Mouse (Mus musculus) intestine, embryonic 16.5 days (tissue): ENCODE measurements at regions not wholly inside any gene's neighbourhood (a gene's known extent, or its start where the extent isn't known, plus 50 kb on each side); places are given as distances from the start of the nearest gene placed in this dataset.

Source experiments
- ATAC-seq: fragments of 200-750 bp; cut with Nextera tagmentation; 2 replicates; pipeline ENCODE4 v1.8.0; 2017; ENCODE audit warnings: moderate TSS enrichment, moderate library complexity
- H3K27ac ChIP-seq: fragments of 300-500 bp; sonication (generic); 2 replicates; pipeline ENCODE4 v1.5.1; 2014; ENCODE audit warnings: mild to moderate bottlenecking, low read length
- H3K27me3 ChIP-seq: fragments of 300-500 bp; sonication (generic); replicated peaks from 2 replicates; pipeline ENCODE4 v1.6.1; 2014; ENCODE audit warnings: low read length, control low read depth, mixed read lengths; ENCODE audit not compliant: control insufficient read depth, insufficient read depth
- H3K36me3 ChIP-seq: fragments of 300-500 bp; sonication (generic); 2 replicates; pipeline ENCODE4 v1.6.1; 2014; ENCODE audit warnings: low read length, control low read depth; ENCODE audit not compliant: control insufficient read depth, insufficient read depth
- H3K4me1 ChIP-seq: fragments of 300-500 bp; sonication (generic); 2 replicates; pipeline ENCODE4 v1.6.1; 2014; ENCODE audit warnings: low read length, control low read depth, mixed read lengths; ENCODE audit not compliant: control insufficient read depth, insufficient read depth
- H3K4me2 ChIP-seq: fragments of 300-500 bp; sonication (generic); 2 replicates; pipeline ENCODE4 v1.6.1; 2014; ENCODE audit warnings: low read depth, low read length, control low read depth
- H3K4me3 ChIP-seq: fragments of 300-500 bp; sonication (generic); 2 replicates; pipeline ENCODE4 v1.5.1; 2014; ENCODE audit warnings: mild to moderate bottlenecking, low read length
- H3K9ac ChIP-seq: fragments of 300-500 bp; sonication (generic); 2 replicates; pipeline ENCODE4 v1.6.1; 2014; ENCODE audit warnings: low read depth, low read length
- H3K9me3 ChIP-seq: fragments of 300-500 bp; sonication (generic); 2 replicates; pipeline ENCODE4 v1.6.1; 2016; ENCODE audit warnings: low read length, control low read depth; ENCODE audit not compliant: control insufficient read depth
- WGBS: fragments of 180-500 bp; shearing (Covaris S2); extraction: QIAGEN DNeasy Blood & Tissue Kit; methylation state at CpG from one replicate; pipeline ENCODE4 v1.1.7; 2014; 5-methylcytosine and 5-hydroxymethylcytosine counted together

DNA sequence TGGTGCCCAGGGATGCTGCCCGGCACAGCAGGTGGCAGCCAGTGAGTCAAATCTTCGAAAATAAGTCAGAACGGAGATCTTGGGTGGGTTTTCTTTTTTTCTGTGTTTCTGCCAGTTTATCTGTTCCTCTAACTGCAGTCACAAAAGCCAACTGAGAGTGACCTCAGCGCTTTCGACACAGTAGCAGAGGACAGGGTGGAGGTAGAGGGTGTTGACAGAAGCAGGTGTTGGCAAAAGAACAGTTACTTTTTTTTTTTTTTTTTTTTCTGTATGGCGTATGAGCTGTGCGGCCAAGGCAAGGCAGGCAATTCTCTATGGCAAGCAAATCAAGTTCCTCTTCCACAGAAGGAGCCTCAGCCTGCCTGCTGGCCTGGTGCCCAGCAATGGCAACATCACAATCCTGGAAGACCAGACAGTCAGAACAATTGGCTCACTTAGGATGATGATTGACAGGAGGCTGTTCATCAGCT is 93.6 kb downstream of the Foxb1 start:
- no peak overlapping the region for H3K27ac ChIP-seq
- H3K9me3 ChIP-seq, result no peaks in the 10 kb centered on the region
- H3K27me3 ChIP-seq, result peaks cover 43% of the 10 kb centered on the region
- no peaks in the 10 kb centered on the region for H3K36me3 ChIP-seq
- WGBS, result 66% methylated on average over 7 of the region's 7 CpGs
- peaks cover 4% of the 10 kb centered on the region; the same call in 1 of the 2 replicates for H3K4me1 ChIP-seq
- H3K9ac ChIP-seq, result no peak overlapping the region
- no peak overlapping the region for H3K4me2 ChIP-seq
- no peak for ATAC-seq
- H3K4me3 ChIP-seq, result no peak overlapping the region

DNA sequence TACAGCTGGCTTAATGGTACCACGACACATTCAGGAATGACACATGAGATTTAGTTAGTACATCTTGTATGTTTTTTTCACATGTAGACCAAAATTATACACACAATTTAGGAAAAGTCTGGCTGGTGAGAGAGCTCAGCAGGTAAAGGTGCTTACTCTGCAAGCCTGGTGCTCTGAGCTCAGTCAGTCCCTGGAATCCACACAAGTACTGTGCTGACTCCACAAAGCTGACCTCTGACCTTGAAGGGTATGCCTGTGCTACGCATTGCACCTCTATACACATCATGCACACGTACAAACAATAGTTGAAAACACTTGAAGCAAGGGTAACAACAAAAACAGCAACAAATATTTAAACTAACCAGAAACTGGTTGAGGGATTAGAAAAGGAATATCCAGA is 96.5 kb downstream of the Foxb1 start:
- no peak for ATAC-seq
- H3K27me3 ChIP-seq, result peaks cover 24% of the 10 kb centered on the region
- H3K36me3 ChIP-seq, result no peaks in the 10 kb centered on the region
- WGBS, result 82% methylated on average over 3 of the region's 3 CpGs
- no peak overlapping the region for H3K4me2 ChIP-seq
- H3K27ac ChIP-seq, result no peak overlapping the region
- H3K9me3 ChIP-seq, result no peaks in the 10 kb centered on the region
- no peak overlapping the region for H3K9ac ChIP-seq
- H3K4me1 ChIP-seq, result no peaks in the 10 kb centered on the region
- no peak overlapping the region for H3K4me3 ChIP-seq

DNA sequence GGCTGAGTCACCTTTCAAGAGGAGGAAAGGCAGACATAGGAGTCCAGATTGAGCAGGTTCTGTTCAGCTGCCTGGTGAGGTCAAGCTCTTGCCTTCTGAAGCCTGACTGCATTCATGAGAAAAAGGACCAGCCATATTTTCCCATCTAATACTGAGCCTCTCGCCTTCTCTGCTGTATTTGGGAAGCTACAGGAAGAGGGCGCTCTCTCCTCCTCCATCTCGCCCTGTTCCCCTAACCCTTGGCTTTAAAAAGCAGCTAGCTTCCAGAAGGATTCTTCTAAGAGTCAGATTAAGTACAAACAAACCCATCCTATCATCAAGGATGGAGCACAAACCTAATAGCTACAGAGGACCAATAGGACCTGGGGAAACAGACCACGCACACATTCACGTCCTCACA is 98.3 kb downstream of the Foxb1 start:
- H3K4me3 ChIP-seq, result no peak overlapping the region
- no peak overlapping the region for H3K9ac ChIP-seq
- no peak overlapping the region for H3K4me2 ChIP-seq
- 40% methylated on average over 5 of the region's 5 CpGs for WGBS
- H3K4me1 ChIP-seq, result no peaks in the 10 kb centered on the region
- ATAC-seq, result no peak
- no peaks in the 10 kb centered on the region for H3K9me3 ChIP-seq
- H3K27ac ChIP-seq, result no peak overlapping the region
- no peaks in the 10 kb centered on the region for H3K36me3 ChIP-seq
- H3K27me3 ChIP-seq, result peaks cover 11% of the 10 kb centered on the region

DNA sequence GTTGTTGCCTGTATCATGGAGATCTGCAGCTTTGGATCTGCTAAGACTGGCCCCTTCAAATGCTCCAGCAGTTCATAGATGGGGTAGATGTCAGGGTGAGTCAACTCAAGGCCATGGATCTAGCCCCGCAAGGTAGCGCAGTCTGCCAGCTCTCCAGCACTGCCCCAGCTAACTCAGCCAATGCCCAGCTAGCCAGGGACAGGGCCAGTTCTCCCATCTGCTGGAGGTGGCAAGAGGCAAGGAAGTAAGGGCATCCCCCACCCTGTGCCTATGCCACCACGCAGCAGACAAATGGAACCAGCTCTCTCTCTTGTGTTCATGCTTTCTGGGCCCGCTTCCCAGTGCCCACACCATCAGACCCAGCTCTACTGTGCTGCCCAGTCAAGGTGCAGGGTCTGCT is 102.5 kb downstream of the Foxb1 start:
- Histone ChIP-seq H3K9ac (no peak overlapping the region), H3K27me3 (no peaks in the 10 kb centered on the region), H3K27ac (no peak overlapping the region), H3K9me3 (no peaks in the 10 kb centered on the region), H3K4me3 (no peak overlapping the region), H3K4me2 (no peak overlapping the region), H3K4me1 (no peaks in the 10 kb centered on the region), H3K36me3 (no peaks in the 10 kb centered on the region)
- 93% methylated on average over 4 of the region's 4 CpGs for WGBS
- no peak for ATAC-seq

DNA sequence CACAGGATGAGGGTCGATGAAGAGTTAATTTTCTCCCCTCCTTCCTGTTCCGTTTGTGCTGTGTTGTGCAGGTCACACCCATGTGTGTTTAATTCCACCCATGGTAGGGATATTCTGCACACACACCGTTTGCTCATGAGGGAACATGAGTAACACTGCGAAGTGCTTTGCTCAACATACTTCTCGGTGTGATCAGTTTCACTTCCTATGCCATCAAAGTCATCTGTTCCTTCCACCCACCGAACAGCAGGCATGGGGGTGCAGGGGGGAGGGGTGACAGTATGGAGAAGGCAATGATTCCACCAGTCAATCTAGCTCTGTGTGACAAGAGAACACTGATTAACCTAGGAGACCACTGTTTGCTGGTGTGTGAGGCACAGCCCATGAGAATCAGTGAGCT is 104.7 kb downstream of the Foxb1 start:
- Histone ChIP-seq H3K4me2 (no peak overlapping the region), H3K4me1 (no peaks in the 10 kb centered on the region), H3K27me3 (no peaks in the 10 kb centered on the region), H3K9me3 (no peaks in the 10 kb centered on the region), H3K9ac (no peak overlapping the region), H3K4me3 (no peak overlapping the region), H3K36me3 (no peaks in the 10 kb centered on the region), H3K27ac (no peak overlapping the region)
- no peak for ATAC-seq
- 59% methylated on average over 6 of the region's 6 CpGs for WGBS

DNA sequence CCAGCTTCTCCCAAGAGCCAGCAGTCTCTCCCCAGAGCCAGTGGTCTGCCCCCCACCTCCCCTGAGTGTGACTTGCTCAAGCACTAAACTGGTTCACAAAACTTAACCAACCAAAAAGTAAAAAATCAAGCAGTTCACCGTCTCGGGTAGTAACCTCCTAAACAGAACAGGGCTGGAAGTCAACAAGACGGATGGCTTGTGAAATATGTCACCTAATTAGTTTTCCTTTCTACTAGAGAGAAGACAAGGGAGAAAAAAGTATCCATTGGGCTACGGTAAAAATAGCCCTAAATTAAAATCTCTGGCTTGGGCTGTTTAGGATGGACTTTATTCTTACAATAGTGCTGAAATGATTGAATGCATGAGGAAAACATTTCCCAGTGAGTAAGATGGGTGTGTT is 108.6 kb downstream of the Foxb1 start:
- H3K4me3 ChIP-seq, result no peak overlapping the region
- H3K36me3 ChIP-seq, result no peaks in the 10 kb centered on the region
- H3K27me3 ChIP-seq, result no peaks in the 10 kb centered on the region
- no peak overlapping the region for H3K27ac ChIP-seq
- H3K9me3 ChIP-seq, result no peaks in the 10 kb centered on the region
- no peak for ATAC-seq
- no peaks in the 10 kb centered on the region for H3K4me1 ChIP-seq
- H3K9ac ChIP-seq, result no peak overlapping the region
- 55% methylated on average over 4 of the region's 4 CpGs for WGBS
- no peak overlapping the region for H3K4me2 ChIP-seq

DNA sequence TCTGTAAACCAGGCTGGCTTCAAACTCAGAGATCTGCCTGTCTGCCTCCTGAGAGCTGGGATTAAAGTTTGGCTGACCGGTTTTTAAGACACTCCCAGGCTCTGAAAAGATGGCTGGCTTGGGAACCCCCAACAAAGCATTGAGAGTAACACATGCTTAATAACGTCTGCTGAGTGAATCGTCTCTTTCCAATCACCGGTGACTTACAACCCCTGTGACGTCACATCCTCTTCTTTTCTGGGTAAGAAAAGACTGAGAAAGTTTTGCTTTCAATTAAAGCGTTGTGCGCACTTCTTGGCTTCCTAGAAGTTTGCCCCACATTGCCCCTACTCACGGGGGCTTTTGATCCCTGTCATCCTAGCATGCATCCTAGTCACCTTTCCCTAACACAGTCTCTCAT is 109.1 kb downstream of the Foxb1 start:
- WGBS, result 76% methylated on average over 8 of the region's 8 CpGs
- ATAC-seq, result no peak
- Histone ChIP-seq H3K36me3 (no peaks in the 10 kb centered on the region), H3K27me3 (0 out of 2 replicates have a peak, but pooled peaks cover 1% of the 10 kb centered on the region), H3K4me1 (no peaks in the 10 kb centered on the region), H3K9ac (no peak overlapping the region), H3K4me2 (no peak overlapping the region), H3K9me3 (no peaks in the 10 kb centered on the region), H3K4me3 (no peak overlapping the region), H3K27ac (no peak overlapping the region)

DNA sequence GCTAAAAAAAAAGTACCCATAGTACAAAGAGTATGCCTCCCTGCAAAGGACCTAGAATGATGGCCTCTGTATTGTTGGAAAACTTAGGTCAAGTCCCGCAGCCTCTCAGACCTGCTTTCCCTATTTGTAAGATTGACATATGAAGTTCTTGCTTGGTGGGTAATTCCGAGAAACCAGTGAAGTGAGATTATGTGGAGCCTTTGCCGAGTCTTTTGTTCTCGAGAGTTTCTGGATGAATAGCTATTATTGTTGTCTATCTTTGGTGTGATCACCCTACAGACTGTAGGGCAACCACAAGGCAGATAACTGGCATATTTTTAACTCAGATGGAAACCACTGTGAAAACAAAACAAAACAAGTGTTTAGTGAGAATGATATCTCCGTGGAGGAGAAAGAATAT is 118.1 kb downstream of the Foxb1 start:
- no peak overlapping the region for H3K4me2 ChIP-seq
- WGBS, result 82% methylated on average over 5 of the region's 5 CpGs
- no peak overlapping the region for H3K9ac ChIP-seq
- no peaks in the 10 kb centered on the region for H3K36me3 ChIP-seq
- H3K4me3 ChIP-seq, result no peak overlapping the region
- no peak overlapping the region for H3K27ac ChIP-seq
- H3K4me1 ChIP-seq, result no peaks in the 10 kb centered on the region
- 0 out of 2 replicates have a peak, but pooled peaks cover 2% of the 10 kb centered on the region for H3K27me3 ChIP-seq
- no peaks in the 10 kb centered on the region for H3K9me3 ChIP-seq
- ATAC-seq, result no peak

DNA sequence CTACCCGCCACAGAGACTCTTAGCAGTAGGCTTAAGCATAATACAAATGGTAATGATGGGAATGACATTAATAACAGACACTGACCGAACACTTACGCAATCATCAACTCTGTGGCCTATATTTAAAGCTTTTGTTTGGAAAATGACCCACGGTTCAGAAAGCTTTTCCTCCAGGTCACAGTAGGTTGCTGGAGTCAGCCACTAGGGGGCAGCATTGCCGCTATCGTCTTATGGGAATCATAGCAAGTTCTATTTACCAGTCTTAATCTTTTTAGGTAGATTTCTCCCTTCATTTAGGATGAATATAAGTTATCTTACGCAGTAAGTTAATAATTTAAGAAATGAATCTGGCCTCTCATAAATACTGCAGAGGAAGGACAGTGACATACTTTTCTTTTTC is 137.4 kb downstream of the Foxb1 start:
- no peaks in the 10 kb centered on the region for H3K4me1 ChIP-seq
- H3K36me3 ChIP-seq, result no peaks in the 10 kb centered on the region
- H3K4me2 ChIP-seq, result no peak overlapping the region
- 19% methylated on average over 7 of the region's 7 CpGs for WGBS
- H3K4me3 ChIP-seq, result no peak overlapping the region
- H3K9me3 ChIP-seq, result no peaks in the 10 kb centered on the region
- no peak overlapping the region for H3K27ac ChIP-seq
- ATAC-seq, result no peak
- H3K27me3 ChIP-seq, result no peaks in the 10 kb centered on the region
- no peak overlapping the region for H3K9ac ChIP-seq

DNA sequence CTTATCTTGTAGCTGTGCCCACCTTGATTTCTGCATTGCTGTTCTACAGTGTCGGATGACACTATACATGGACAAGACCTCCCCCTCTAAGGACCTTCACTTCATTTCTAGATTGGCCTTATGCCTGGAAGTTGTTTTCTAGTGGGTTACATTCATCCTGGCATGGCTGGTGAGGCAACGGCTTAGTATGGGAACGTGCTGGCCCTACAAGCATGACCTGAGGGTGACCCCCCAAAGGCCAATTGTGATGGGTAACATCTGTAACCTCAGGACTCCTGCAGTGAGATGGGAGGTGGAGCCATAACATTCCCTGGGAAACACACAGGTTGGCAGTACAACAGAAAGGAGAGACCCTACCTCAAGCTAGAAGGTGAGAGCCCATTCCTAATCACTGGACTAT is 139.7 kb downstream of the Foxb1 start:
- WGBS, result 58% methylated on average over 3 of the region's 3 CpGs
- Histone ChIP-seq H3K4me1 (no peaks in the 10 kb centered on the region), H3K27ac (no peak overlapping the region), H3K36me3 (no peaks in the 10 kb centered on the region), H3K27me3 (no peaks in the 10 kb centered on the region), H3K4me2 (no peak overlapping the region), H3K9me3 (no peaks in the 10 kb centered on the region), H3K4me3 (no peak overlapping the region), H3K9ac (no peak overlapping the region)
- no peak for ATAC-seq
